Mouse (Mus musculus) T-cell, adult 2 months (primary cell): ENCODE measurements around the gene Ephb1.
A peak's percentile ranks its signal among the peaks of the same experiment; 100 is the strongest.

Experiments used
- DNase-seq: peaks from one replicate; pipeline ENCODE4 v3.0.0; 2022; ENCODE audit warnings: low spot score

Gene Ephb1

DNA sequence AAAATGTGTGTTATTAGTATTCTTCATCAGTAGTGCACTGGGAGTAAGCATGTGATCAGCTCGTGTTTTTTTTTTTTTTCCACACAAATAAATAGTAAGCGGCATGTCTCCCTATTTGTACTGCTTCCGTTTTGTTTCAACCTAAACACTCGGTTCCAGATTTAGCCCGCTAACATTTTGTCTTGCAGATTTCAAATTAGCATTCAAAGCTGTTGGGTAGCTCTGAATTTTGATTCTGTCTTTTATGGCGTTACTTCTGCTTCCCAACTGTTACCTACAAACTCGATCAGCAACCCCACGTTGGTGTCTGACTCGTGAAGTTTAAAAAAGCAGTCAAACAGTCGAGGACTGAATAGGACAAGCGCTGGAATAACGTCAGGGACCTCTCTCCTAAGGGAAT is 363.7 kb downstream of the Ephb1 start:
- DNase-seq = no peak

DNA sequence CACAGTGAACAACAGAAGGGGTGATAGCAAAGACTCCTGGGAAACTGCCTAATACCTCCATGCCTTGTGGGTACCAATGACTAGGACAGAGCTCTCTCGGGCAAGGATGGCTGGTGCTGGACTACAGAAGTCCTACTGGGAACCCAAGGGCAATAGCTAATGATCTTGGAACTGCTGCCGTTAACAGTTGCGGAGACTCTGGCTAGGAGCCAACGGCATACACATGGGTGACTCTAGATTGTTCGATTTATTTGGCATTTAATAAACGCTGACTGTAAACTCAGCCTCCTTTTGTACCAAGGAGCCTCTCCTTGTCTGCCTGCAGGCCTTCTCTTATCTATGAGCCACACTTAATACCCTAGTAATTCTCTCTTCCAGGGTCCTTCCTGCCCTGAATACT is 364.5 kb downstream of the Ephb1 start:
- no peak for DNase-seq

DNA sequence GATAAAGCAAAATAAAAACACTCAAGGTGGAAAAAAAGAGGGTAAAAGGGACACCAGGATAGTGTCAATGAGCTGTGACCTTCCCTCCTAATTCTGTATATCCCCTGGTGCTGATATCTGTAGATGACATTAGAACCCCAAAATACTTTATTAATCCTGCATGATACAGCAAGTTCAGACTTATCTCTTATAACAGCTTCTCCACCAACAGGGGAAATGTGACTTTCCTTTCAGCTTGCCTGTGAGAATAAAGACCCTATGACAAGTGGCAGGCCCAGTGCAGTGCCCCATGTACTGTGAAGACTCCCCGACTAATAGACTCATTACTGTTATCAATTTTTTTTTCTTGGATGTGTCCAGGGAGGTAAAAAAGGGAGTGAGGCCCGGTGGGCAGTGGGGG is 367.6 kb downstream of the Ephb1 start:
- DNase-seq = no peak

DNA sequence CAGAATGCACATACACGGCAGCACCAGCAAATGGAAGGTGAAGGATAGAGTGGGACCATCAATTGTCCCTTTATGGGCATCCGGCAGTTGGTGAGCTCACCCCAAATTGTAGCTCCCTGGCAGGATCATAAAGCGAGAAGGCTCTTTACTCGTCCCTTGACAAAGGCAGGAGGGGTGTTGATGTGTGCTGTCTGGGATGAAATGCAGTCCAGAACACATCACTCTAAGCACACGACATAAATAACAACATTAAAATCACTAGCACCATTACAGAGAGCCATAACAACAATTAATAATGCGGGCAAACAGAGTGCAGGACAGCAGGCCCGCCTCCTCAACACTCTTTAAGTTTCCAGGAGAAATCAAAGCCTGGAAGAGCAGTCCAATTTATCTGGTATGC is 372.1 kb downstream of the Ephb1 start:
- no peak for DNase-seq

DNA sequence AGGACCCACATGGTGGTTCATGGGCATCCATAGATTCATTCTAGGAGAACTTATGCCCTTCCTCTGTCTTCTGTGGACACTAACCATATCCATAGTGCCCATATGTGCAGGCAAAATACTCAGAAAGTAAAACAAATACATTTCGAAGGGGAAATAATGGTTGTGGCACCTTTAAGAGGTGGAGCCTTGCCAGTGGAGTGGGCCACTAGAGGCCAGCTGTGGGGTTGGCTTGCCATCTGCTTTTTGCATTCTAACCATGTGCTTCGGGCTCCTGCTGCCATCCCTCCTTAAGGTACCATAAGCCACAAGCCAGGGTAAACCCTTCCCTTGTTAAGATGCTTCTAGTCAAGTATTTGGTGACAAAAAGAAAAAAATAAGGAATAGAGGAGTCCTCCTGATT is 373.3 kb downstream of the Ephb1 start:
- DNase-seq = no peak

DNA sequence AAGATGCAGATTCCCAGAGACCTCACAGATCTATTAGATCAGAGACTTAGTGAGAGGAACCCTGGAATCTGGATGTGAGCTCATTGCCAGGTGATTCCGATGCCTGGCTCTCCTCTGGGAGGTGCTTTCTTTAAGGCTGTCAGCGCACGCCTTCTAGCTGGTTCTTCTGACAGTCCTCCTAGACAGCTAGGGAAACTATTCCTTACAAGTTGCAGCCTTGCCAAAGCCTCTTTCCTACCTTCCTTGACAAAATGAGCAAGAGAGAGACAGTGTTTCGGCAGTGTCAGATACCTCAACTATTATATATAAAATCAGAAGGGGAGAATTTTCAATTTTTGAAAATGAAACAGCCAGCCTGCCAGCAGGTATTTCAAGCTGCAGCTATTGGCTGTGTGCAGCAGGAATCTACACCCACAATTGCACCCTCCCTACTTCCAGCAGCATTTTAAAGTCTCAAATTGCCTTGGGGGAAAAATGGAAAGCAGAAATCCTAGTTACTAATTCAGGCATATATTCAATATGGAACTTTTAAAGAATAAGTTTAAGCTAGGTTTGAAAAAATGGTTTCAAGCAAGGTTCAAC is 377.5 kb downstream of the Ephb1 start:
- no peak for DNase-seq

DNA sequence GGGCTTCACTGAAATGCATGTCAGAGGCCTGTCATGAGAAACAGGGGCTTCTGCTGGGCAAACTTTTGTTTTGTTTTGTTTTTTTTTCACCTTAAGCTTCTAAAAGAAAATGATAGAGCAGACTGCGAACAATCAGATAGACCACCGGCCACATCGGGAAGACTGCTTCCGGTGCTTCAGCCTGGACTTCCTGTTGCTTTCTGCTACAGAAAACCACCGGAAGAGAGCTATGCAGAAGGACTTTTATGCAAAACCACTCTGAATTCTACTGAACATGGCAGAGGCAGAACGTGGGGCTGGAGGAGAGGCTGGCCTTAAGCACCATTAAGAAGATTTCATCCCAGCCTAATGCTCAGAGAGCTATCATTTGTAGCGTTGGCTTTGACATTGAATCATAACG is 382.2 kb downstream of the Ephb1 start:
- peak; percentile 35 for DNase-seq

DNA sequence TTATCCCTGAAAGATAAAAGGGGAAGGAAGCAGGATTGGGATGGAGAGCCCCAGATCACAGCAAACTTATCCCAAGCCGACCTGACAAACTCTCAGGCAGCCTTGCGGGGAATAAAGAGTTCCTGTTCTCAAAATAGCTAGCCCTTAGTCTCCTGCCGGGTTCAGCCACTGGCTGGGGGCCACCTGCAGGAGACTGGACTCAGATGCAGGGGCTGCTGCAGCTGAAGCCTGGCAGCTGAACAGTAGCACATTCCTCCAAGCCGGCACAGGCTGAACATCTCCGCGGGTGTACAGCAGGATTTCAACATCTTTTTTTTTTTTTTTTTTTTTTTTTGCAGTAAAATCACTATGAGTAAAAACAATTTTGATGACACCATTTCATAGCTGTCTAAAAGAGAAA is 382.7 kb downstream of the Ephb1 start:
- no peak for DNase-seq

DNA sequence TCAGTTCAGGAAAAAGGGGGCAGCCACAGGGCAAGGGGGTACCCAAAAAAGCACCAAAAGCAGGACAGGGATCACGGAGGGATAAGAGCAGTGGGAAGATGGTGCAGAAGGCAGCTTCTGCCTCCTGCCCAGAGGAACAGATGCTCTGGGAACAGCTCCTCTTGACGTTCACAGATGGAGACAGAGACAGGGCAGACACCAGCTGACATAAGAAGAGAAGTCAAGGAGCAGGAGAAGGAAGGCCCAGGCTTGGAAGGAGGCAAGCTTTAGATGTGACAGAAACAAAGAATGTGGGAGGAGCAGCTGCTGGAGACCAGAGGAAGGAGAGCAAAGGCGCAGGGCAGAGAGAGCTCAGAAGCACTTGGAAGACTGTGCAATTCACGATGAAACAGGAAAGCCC is 398.3 kb downstream of the Ephb1 start:
- no peak for DNase-seq

DNA sequence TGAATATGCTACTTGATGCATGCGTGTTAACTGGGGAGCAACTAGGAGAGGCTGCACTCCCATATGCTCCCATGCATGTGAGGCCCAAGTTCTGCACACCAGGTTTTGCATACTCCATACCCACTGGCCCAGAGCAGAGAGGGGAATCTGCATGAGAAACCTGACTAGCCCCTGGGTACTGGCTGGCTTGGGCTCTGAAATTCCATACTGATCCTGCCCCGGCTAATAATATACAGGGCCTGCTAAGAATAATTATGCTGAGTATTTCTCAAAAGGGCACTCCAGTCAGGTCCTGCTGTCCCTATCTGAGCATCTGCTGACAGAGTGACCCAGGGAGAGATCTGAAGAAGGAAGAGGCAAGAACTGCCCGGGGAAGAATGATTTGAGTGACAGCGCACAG is 400.0 kb downstream of the Ephb1 start:
- no peak for DNase-seq

DNA sequence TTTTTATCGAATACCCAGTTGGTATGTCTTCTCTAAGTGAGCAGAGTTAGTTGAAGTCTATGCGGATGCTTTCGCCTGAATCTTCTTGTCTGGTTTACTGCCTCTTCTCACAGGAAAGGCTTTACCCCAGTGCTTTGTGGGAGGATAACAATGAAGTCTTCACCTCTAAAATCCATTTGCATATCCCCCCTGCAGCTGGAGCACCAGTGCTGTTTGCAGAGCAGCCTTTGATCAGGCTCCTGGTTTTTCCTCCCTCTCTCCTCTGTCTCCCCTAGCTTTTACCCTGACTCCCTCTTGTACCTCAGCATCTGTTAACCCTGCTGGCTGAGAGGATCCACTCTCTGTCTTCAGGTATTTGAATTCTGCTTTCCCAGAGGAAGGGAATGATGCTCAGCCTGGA is 404.4 kb downstream of the Ephb1 start:
- no peak for DNase-seq

DNA sequence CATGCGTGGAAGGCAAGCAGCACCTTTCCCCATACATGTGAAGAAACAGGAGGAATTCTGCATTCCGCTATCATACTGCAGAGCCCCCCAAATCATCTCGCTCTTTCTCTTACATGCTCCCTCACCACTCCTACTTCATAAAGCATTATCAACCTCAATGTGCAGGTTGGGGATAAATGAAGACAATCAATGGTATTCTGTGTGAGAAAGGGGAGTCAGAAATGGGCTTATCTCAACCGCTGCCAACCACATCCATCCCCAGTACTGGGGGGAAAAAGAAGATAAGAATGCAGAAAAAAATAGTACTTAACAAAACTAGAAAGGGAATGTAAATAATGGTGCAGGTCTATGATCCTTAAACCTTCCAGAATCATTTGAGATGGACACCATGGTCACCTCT is 408.7 kb downstream of the Ephb1 start:
- no peak for DNase-seq

DNA sequence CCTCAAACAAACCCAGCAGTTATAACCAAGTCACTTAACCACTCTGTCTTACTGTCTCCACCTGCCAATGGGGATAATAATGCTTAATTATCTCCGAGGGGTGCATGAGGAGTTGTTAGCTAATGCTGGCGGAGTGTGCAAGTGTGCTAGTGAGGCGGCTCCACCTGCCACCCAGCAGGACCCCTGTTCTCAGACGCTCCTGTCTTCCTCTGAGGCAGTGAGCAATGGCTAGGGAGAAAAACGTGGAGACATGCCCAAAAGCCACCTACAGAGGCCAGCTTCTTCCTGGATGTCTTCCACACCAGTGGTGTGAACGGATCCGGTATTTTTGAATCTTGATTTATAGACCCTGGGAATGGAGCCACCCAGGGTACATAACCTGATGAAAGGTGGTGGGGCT is 409.2 kb downstream of the Ephb1 start:
- DNase-seq = no peak

DNA sequence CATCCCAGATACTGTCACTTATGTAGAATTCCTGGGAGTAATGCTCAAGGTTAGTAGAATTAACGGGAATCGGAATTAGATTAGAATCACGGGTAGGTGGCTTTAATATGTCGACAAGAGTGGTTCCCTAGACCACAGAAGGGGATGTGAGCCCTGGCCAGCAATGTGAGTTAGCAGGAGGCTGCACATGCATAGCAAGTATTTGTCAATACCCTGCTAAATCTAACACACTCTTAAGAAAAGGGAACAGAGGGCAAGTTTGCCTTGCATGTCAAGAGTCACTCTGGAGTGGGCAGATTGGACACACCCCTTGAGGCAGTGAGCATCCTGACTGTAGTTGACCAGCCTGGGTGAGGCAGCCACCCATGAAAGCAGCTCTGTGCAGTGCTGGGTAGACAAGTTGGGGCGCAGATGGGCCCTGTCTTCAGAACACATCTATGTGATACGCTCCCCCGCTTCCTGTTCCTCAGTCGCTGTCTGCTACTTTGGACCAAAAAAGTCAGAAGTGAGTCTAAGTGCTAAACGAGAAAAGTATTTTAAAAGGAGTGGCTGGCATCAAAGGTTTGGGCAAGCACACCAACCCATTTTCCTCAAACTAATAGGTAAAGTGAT is 412.3 kb downstream of the Ephb1 start:
- no peak for DNase-seq

DNA sequence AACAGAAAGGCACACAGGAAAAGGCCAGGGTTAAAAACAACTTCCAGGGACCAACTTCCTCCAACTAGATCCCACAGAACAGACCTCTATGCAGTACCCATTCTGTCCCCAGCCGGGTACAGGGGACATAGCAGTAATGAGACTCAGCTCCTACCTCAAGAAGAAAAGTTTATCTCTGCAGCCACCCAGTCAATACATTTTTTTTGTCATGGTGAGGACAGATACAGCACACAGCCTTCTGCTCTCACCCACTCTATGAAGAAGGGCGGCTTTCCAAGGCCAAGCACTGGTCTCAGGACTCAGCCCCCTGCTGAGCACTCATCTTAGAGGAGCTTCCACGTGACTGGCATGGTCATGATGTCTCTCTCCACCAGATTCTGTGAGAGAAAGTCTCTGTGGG is 414.3 kb downstream of the Ephb1 start:
- no peak for DNase-seq

DNA sequence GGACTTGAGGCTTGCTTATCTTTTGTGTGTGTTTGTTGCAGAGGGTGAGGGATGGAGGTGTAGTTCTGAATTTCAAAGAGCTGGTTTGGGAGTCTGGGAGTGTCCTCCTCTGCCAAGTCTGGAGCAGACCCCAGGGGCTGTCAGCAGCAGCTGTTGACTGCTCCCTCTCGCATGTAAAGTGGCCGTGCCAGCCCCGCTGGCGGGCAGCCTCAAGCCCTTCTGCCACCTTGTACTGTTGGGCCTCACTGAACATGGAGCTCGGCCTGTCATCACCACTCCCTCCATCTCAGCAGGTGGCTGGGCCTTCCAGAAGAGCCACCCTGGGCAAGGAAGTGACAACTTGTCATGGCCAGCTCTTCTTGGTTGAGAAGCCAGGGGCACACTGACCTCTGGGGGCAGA is 415.5 kb downstream of the Ephb1 start:
- DNase-seq = no peak

DNA sequence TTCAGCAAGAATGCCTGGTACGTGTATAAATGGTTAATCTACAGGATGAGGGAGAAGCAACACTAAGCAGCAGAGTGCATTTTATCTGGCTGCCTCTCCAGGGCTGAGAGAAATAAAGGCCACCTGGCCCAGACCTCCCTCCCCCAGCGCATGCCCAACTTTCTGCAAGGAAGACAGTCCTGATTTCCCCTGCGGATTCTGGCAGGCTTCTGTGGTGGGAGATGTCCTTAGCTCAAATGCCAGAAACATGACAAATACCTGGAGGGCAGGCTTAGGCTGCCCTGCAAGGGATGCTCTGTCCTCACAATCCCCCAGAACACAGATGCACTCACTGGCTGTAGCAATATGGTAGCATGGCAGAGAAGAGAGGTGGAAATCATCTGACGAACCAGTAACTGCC is 416.4 kb downstream of the Ephb1 start:
- no peak for DNase-seq

DNA sequence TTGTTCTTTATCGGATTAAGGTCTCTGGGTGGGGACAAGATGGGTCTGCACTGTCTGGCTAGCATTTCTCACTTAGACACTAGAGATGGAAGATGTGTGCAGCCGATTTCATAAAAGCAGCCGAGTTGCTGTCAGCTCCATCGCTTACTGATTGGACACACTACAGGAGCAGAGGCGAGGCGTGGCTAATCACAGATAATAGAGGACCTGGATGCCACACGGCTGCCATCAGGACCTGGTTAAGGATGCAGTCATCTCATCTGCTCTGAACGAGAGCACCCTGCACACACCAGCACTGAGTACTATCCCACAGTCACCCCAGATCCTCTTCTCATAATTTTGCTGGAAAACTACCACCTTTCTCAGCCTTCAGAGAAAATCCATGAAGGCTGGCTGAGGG is 419.6 kb downstream of the Ephb1 start:
- no peak for DNase-seq

DNA sequence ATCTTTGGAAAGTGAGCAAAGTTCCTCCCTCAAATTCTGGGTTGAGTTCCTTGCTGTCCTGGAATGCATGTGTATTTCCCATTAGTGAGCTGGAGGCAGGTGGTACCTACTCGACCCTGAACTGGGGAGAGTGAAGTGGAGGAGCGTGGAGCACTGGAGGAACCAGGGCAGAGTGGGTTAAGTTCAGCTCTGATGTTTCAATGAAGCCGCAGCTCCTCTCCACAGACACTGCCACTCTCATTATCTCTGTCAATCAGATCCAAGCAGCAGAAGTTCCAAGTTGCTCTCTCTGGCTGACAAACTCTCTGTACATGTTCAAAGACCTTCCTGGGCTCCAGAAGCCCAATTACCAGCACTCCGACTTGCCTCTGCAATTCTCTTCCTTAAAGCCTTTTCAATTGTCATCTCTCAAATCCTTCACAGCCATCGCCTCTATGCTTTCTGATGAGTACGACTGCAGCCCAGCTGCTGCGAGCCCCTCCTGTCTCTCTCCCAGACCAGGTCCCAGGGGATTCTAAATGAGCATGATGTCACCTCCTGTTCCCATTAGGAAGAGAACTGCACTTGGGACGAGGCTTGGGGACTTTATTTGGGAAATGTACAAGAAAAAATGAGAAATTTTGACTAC is 420.4 kb downstream of the Ephb1 start:
- no peak for DNase-seq

DNA sequence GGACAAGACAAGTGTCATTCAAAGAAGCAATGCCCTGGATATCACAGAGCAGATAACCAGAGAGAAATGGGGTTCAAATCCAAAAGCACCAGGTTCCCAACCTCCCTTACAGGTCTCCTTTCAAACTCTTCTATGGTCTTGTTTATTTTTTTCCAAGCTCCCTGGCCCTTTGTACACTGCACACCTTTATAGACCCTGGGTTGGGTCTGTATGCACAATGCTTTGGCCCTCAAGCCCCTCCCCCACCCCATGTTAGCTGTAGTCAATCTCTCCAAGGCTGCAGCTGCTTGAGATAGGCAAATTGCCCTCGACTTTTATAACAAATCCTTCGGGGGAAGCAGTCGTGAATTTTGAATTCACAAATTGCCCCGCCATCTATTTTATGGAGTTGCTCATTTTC is 429.7 kb downstream of the Ephb1 start:
- DNase-seq = no peak

DNA sequence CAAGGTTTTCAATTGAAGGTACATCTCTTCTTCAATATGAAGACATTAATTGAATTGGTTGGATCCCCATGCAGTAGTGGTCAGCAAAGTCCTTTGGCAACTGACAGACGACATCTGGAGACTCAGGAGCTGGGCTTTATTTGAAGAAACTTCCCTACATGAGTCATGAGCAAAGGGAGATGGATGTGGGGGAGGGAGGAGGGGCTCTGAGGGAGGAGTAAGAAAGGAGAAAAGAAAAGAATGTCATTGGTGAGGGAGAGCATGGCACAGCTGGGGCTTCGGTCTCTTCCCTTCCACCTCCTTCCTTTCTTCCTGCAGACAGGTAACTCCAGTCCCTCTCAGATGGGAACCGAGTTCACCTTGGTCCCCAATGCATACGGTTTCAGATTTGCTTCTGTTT is 431.6 kb downstream of the Ephb1 start:
- DNase-seq = no peak

DNA sequence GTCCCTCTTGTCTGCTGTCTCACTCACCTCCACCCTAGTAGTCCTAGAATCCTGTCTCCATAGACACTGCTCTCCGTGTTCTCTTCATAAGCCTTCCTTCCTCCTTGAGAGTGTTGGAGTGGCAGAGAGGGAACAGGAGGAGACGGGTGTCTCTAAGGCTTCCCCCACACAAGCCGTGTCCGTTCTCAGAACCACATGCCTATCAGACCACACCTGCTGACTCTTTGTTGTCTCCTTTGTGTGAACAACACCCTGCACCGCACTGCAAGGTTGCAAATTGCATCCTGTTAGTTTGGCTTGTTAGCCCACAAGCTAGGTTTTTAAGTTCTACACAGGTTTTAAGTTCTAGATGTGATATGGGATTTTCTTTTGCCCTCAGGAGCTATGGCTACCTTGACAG is 435.2 kb downstream of the Ephb1 start:
- DNase-seq = no peak

DNA sequence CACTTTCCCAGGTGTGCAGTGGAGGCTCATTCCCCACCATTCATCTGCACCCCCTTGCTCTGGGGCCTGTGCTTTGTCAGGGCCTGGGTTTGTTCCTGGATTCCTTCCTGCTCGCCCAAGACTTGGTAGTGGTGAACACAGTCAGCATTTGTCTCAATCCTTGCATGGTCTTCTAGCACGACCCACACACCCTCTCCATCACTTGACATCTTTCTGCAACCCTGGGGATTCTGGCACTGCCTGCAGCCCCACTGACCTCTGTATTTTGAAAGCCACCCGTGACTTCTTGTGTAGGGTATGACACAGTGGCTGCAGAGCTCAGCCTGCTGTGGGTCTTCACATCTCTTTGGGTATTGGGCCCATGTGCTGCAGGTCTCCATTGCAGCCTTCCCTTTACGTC is 435.7 kb downstream of the Ephb1 start:
- DNase-seq = no peak

DNA sequence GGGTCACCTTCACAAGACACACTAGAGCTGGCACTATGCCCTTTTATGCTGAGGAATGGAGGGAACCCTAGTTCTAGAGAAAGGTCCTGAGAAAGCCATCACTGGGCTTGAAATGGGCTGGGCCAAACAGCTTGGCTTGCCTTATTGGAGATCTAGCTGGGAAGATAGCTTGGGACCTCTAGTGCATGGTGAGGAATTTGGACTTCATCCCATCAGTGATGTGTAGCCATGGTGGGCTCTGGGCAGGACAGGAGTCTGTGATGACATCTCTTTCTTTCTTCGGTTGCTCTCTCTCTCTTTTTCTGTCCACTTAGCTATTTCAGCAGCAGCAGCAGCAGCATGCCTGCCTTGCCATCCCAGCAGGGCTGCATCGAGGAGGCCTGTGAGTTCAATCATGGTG is 439.4 kb downstream of the Ephb1 start:
- DNase-seq = no peak
